Comparison of ENCODE assay signal across 9 mouse cellular contexts in the genomic region with DNA sequence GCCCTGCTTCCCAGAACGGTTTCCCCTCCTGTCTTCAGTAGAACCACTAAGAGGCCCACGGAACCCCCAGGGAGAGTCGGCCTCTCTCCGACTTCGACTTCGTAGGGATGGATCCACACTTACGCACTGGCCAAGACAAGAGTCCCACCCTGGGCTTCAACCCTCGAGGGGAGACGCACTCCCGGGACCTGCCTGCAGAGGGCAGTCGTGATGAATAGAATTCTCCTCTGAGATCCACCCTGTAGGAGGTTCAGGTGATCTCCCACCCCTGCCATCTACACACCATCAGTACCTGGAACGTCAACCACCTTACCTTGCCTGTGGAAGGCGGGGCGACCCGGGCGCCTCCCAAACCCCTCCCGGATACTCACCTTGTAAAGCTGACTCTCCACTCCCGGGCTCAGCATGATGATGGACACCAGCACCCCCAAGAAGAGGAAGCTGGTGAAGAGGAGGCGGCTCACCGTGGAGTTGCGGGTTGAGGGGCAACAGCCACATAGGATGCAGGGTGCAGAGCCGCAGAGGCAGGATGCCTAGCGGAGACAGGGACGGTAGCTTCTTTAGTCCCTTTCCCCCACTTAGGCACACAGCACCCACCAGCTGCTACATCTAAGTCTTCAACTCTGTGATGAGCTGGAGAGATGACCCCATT. TPM values are rescaled to one million over a fixed set of nuclear protein-coding genes. Genes with fewer than 3 reads are reported as not detected.
DNase-seq lines count a peak whose midpoint lies in the region; ATAC-seq and TF ChIP-seq lines count a peak whose summit lies in the region.
"Had no signal": no experiment of that assay in that cellular context is flagged by ENCODE, and none has a peak within 500 bp of the region (broad histone marks: within the 10 kb centered on the region; RNA-seq: fewer than 3 reads in every experiment).

No protein-coding gene starts in this region.

- peak overlapping the region; percentile 46 for H3K4me2 ChIP-seq in kidney, embryonic 15.5 days
- H3K4me2 ChIP-seq in liver, embryonic 16.5 days (ENCODE audit: low read depth, low read length) = no peak overlapping the region
- H3K4me2 ChIP-seq: heart, embryonic 15.5 days had no signal

- H3K27me3 ChIP-seq in kidney, embryonic 15.5 days = peaks cover 24% of the 10 kb centered on the region
- H3K27me3 ChIP-seq in liver, embryonic 16.5 days (ENCODE audit: control insufficient read depth, insufficient read depth, low read depth, low read length) = peaks cover 18% of the 10 kb centered on the region

- WGBS in kidney, embryonic 15.5 days = 24% methylated on average over 24 of the region's 24 CpGs
- WGBS in liver, embryonic 16.5 days (ENCODE audit: insufficient replicate concordance) = 6% methylated on average over 24 of the region's 24 CpGs

- H3K4me3 ChIP-seq in cortical plate, adult 2 months (ENCODE audit: insufficient read depth, low read length) = no peak overlapping the region
- H3K4me3 ChIP-seq in kidney, embryonic 15.5 days (replicated peaks) = no peak overlapping the region
- no peak overlapping the region for H3K4me3 ChIP-seq in liver, embryonic 16.5 days (ENCODE audit: low read depth, low read length)
- H3K4me3 ChIP-seq: heart, embryonic 15.5 days had no signal

- no peak overlapping the region for H3K27ac ChIP-seq in cortical plate, adult 2 months (ENCODE audit: insufficient read depth, low read length)
- no peak overlapping the region for H3K27ac ChIP-seq in kidney, embryonic 15.5 days
- no peak overlapping the region for H3K27ac ChIP-seq in liver, embryonic 16.5 days (ENCODE audit: low read length)
- H3K27ac ChIP-seq: heart, embryonic 15.5 days had no signal

- TF ChIP-seq CTCF in cortical plate, adult 2 months (IDR thresholded peaks at IDR 0.05; ENCODE audit: extremely low read depth, insufficient read depth, low read length) = peak; percentile 79

- no peaks in the 10 kb centered on the region for H3K4me1 ChIP-seq in cortical plate, adult 2 months (ENCODE audit: control insufficient read depth, insufficient read depth, low read length)
- H3K4me1 ChIP-seq in kidney, embryonic 15.5 days = peaks cover 31% of the 10 kb centered on the region
- H3K4me1 ChIP-seq in liver, embryonic 16.5 days (ENCODE audit: control insufficient read depth, low read depth, low read length) = peaks cover 9% of the 10 kb centered on the region

- no peaks in the 10 kb centered on the region for H3K9me3 ChIP-seq in kidney, embryonic 15.5 days (replicated peaks)
- no peaks in the 10 kb centered on the region for H3K9me3 ChIP-seq in liver, embryonic 16.5 days (replicated peaks; ENCODE audit: control insufficient read depth, low read length)
- H3K9me3 ChIP-seq: heart, embryonic 15.5 days had no signal

- DNase-seq in A20 (ENCODE audit: low read depth, low spot score) (peak; percentile 60), NIH3T3 (ENCODE audit: low read depth) (peak; percentile 54)
- DNase-seq in gastrocnemius, postnatal 14 days = peak; percentile 59
- peak; percentile 51 for DNase-seq in thymus, postnatal 36 days

- intact Hi-C loops in gastrocnemius, postnatal 14 days (cut with DNase I; ENCODE audit: low total_unique reads) = loop anchor here (2.0 kb wide), 1 partner anchor 28 kb away; no protein-coding TSS in a partner anchor

- no peak for TF ChIP-seq POLR2A in cortical plate, adult 2 months (IDR thresholded peaks at IDR 0.05; ENCODE audit: extremely low read depth, insufficient read depth, low read length)

- no peak overlapping the region for H3K9ac ChIP-seq in kidney, embryonic 15.5 days
- H3K9ac ChIP-seq in liver, embryonic 16.5 days (ENCODE audit: low read depth, low read length) = no peak overlapping the region
- H3K9ac ChIP-seq: heart, embryonic 15.5 days had no signal

- peak; percentile 50 for ATAC-seq in kidney, embryonic 15.5 days (replicated peaks; ENCODE audit: low FRiP score)
- ATAC-seq in liver, embryonic 16.5 days (ENCODE audit: low read depth) = 0 out of 2 replicates have a peak, but pooled peaks have one; percentile 22
- peak; percentile 62 for ATAC-seq in neutrophil, adult 5-6 weeks (ENCODE audit: extremely low read depth, insufficient number of reproducible peaks, low FRiP score, poor library complexity, severe bottlenecking)

- peaks cover 8% of the 10 kb centered on the region; the same call in 1 of the 2 replicates for H3K36me3 ChIP-seq in kidney, embryonic 15.5 days
- no peaks in the 10 kb centered on the region for H3K36me3 ChIP-seq in liver, embryonic 16.5 days (ENCODE audit: control insufficient read depth, insufficient read depth)
- H3K36me3 ChIP-seq: heart, embryonic 15.5 days had no signal

RNA-seq across cellular contexts. Expression of gene Serinc2, which starts 14.2 kb away (rescaled TPM):
- 9.0 and 10.5 TPM in 2 replicates for polyA plus RNA-seq in cortical plate, adult 2 months (2012; rRNA removed)
- total RNA-seq in gastrocnemius, postnatal 14 days (2021) = 10 to 100 TPM; 53.0 to 57.0 TPM
- polyA plus RNA-seq in kidney, embryonic 15.5 days (2015; fragmentation: Nextera tagmentation; extraction: Ambion mirVana) = 43.8 and 48.8 TPM in 2 replicates
- polyA plus RNA-seq in liver, embryonic 16.5 days (2015; fragmentation: Nextera tagmentation; extraction: Ambion mirVana) = 0.76 and 1.3 TPM in 2 replicates
- total RNA-seq in neutrophil, adult 5-6 weeks (2017) = not detected in 2 replicates

RNA-seq across cellular contexts. Expression of gene Gm853, which starts 42.6 kb away (rescaled TPM):
- not detected in 2 replicates for polyA plus RNA-seq in cortical plate, adult 2 months (2012; rRNA removed)
- not detected for total RNA-seq in gastrocnemius, postnatal 14 days (2021)
- polyA plus RNA-seq in kidney, embryonic 15.5 days (2015; fragmentation: Nextera tagmentation; extraction: Ambion mirVana) = 0.26 and 0.39 TPM in 2 replicates
- not detected in 2 replicates for polyA plus RNA-seq in liver, embryonic 16.5 days (2015; fragmentation: Nextera tagmentation; extraction: Ambion mirVana)
- not detected in 2 replicates for total RNA-seq in neutrophil, adult 5-6 weeks (2017)
- polyA plus RNA-seq: heart, embryonic 15.5 days had no signal

RNA-seq across cellular contexts. Expression of gene Fabp3, which starts 43.6 kb away (rescaled TPM):
- polyA plus RNA-seq in cortical plate, adult 2 months (2012; rRNA removed) = 308 and 316 TPM in 2 replicates
- total RNA-seq in gastrocnemius, postnatal 14 days (2021) = 1,000 to 10,000 TPM in 1 of 2 experiments, 100 to 1,000 TPM in 1; 662 to 1,168 TPM
- polyA plus RNA-seq in kidney, embryonic 15.5 days (2015; fragmentation: Nextera tagmentation; extraction: Ambion mirVana) = 70.7 and 81.3 TPM in 2 replicates
- 3.0 and 5.4 TPM in 2 replicates for polyA plus RNA-seq in liver, embryonic 16.5 days (2015; fragmentation: Nextera tagmentation; extraction: Ambion mirVana)
- not detected in 2 replicates for total RNA-seq in neutrophil, adult 5-6 weeks (2017)

RNA-seq across cellular contexts. Expression of gene Gm10570, which starts 43.6 kb away (rescaled TPM):
- 0.90 and 2.4 TPM in 2 replicates for polyA plus RNA-seq in cortical plate, adult 2 months (2012; rRNA removed)
- not detected for total RNA-seq in gastrocnemius, postnatal 14 days (2021)
- 0.36 and 0.57 TPM in 2 replicates for polyA plus RNA-seq in kidney, embryonic 15.5 days (2015; fragmentation: Nextera tagmentation; extraction: Ambion mirVana)
- not detected in 2 replicates for polyA plus RNA-seq in liver, embryonic 16.5 days (2015; fragmentation: Nextera tagmentation; extraction: Ambion mirVana)
- not detected in 2 replicates for total RNA-seq in neutrophil, adult 5-6 weeks (2017)

Comparison
In these comparisons a context has a peak if more than half of its experiments do, and no peak if none do; other contexts are left out.
1. RNA of gene Fabp3, which starts 43.6 kb away (polyA plus RNA-seq): 308 to 316 TPM in cortical plate, adult 2 months and 70.7 to 81.3 TPM in kidney, embryonic 15.5 days; 3.0 to 5.4 TPM in liver, embryonic 16.5 days; every median in the first group is over 10 times any median in the second.
2. Peak in every context shown above with its lines, with median percentiles within 50 percentile points of each other: DNase-seq and ATAC-seq.